Mouse (Mus musculus) 3134 (cell line): ENCODE results near the gene Ankle1.

Experiments
- DNase-seq: peaks from one replicate; pipeline ENCODE4 v3.0.0-alpha.2; 2011; ENCODE audit warnings: low spot score; ENCODE audit not compliant: insufficient read length; ENCODE audit errors: extremely low read depth

The Ankle1 gene

GRCm38 (mm10) chr8:71381971-71382961, 23.5 kb upstream of the Ankle1 start:
- DNase-seq: peak; percentile 93

- DNase-seq: no peak
These were observed 22.4 kb upstream of the Ankle1 start for GRCm38 (mm10) chr8:71383396-71383795.

- DNase-seq: no peak
These were observed 21.9 kb upstream of the Ankle1 start for GRCm38 (mm10) chr8:71383860-71384259.

GRCm38 (mm10) chr8:71385212-71385835, 20.5 kb upstream of the Ankle1 start:
- no peak for DNase-seq

- no peak for DNase-seq
These were observed 17.5 kb upstream of the Ankle1 start for GRCm38 (mm10) chr8:71388267-71388666.

GRCm38 (mm10) chr8:71391696-71392095, 14.1 kb upstream of the Ankle1 start:
- DNase-seq: no peak

GRCm38 (mm10) chr8:71392391-71392790, 13.4 kb upstream of the Ankle1 start:
- no peak for DNase-seq

- no peak for DNase-seq
These were observed 12.9 kb upstream of the Ankle1 start for GRCm38 (mm10) chr8:71392871-71393270.

- no peak for DNase-seq
These were observed 11.3 kb upstream of the Ankle1 start for GRCm38 (mm10) chr8:71394481-71394880.

- DNase-seq: no peak
These were observed 10.7 kb upstream of the Ankle1 start for GRCm38 (mm10) chr8:71395071-71395470.

GRCm38 (mm10) chr8:71395629-71396028, 10.2 kb upstream of the Ankle1 start, which contains the start of gene Ushbp1:
Gene Ushbp1, minus strand, starts transcription at chr8:71395802.
- no peak for DNase-seq

GRCm38 (mm10) chr8:71396639-71397305, 9.0 kb upstream of the Ankle1 start, which contains the start of gene Babam1:
Gene Babam1, plus strand, starts transcription at chr8:71396861.
- peak; percentile 89 for DNase-seq

GRCm38 (mm10) chr8:71397701-71398100, 8.1 kb upstream of the Ankle1 start:
- no peak for DNase-seq

GRCm38 (mm10) chr8:71400826-71401225, 5.0 kb upstream of the Ankle1 start:
- no peak for DNase-seq

- DNase-seq: no peak
These were observed 4.4 kb upstream of the Ankle1 start for GRCm38 (mm10) chr8:71401454-71401853.

GRCm38 (mm10) chr8:71402446-71402964, 3.3 kb upstream of the Ankle1 start:
- no peak for DNase-seq

- no peak for DNase-seq
These were observed 2.5 kb upstream of the Ankle1 start for GRCm38 (mm10) chr8:71403107-71403885.

- DNase-seq: no peak
These were observed 1.8 kb upstream of the Ankle1 start for GRCm38 (mm10) chr8:71404011-71404410.

- no peak for DNase-seq
These were observed 859 bp upstream of the Ankle1 start for GRCm38 (mm10) chr8:71404951-71405351.
